Mouse (Mus musculus) brain, adult 2 months (tissue): ENCODE data around the gene Gpr153.

Experiments
- DNase-seq: peaks from one replicate; pipeline ENCODE4 v3.0.0; 2011; ENCODE audit warnings: low read depth, low spot score

The Gpr153 gene

GRCm38 (mm10) chr4:152264867-152265568, 9.0 kb upstream of the Gpr153 start:
- no peak for DNase-seq

GRCm38 (mm10) chr4:152265791-152266190, 8.2 kb upstream of the Gpr153 start:
- DNase-seq = no peak

DNA sequence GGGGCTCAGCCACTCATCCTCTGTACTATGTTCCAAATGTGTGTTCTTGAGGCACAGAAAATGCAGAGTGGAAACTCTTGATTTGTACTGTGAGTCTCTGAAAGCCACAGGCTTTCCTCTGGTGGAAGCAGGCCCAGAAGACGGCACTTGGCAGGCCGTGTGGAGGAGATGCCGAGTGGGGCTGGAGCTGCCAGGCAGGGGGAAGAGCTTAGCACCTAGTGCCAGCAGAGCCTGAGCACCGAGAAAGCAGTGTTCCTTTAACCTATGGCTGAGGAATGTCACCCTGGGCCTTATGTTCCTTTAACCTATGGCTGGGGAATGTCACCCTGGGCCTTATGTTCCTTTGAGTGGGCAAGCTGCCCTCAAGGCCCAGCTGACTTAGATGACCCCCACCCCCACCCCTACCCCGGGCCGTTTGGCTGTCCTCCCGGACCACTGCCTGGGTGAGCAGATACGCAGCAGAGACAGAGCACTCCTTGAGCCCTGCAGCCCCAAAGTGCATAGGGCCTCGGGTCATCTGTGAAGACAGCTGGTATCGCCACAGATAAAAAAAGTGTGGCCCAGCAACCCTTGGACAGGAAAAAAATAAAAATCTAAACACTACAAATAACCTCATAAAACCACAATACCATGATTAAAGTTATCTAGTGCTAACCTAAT, 7.7 kb upstream of the Gpr153 start:
- DNase-seq = peak; percentile 92

DNA sequence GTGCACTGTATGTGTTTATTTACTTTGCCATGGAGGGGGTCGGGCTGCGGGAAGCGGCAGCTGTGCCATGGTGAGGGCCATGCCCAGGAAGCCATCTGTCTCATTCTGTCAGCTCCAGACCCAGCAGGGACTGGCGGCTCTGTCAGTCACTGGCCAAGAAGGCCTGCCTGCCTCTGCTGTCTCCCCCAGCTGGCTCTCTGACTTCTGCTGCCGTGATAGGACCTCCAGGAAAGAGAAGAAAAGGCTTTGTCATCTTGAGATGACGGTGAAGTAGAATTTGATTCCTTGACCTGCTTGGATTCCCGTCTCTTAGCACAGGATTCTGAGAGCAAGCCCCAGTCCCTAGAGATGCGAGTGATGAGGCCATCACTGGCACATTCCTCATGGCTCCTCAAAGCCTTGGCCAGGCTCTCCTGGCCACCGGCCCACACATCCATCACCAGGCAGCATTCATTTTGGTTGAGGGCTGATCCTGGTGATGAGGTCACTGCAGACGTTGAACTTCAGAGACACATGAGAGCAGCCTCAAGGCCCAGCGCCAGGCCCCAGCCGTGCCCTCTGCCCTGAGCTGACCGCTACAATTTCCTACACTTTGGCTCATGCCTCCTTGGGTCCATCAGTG, 6.2 kb upstream of the Gpr153 start:
- peak; percentile 93 for DNase-seq

DNA sequence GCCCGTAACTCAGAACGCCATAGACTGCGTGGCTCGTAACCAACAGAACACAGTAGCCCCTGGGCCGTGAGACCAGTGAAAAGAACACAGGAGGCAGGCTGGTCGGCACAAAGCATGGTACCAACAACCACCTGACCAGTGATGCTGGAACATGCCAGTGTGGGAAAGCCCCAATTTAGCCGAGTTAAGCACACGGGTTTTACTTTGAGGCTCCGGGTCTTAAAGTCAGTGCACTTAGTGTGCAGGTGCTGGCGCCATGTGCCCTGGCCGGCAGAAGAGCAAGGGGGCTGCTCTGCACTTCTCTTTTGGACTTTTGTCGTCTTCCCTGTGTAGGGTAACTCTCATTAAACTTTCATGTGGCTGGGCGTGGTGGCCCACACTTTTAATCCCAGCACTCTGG, 4.1 kb upstream of the Gpr153 start:
- DNase-seq = no peak

DNA sequence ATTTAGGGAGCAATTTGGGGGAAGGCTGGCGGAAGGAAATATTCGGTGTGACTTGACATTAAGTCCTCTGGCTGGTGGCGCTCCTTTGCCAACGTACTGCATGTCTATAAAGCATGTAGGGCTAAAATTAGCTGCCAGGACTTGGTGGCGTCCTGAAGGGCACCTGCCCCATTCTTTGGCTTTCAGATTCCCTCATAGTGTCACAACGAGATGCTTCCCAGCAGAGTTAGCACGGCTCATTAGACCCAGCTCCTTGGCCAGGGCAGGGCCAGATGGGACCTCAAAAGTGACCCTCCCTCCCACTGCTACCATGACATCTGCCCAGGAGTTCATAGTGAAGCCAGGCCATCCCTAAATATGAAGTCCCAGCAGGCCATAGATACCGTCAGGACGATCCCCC, 3.4 kb upstream of the Gpr153 start:
- no peak for DNase-seq

DNA sequence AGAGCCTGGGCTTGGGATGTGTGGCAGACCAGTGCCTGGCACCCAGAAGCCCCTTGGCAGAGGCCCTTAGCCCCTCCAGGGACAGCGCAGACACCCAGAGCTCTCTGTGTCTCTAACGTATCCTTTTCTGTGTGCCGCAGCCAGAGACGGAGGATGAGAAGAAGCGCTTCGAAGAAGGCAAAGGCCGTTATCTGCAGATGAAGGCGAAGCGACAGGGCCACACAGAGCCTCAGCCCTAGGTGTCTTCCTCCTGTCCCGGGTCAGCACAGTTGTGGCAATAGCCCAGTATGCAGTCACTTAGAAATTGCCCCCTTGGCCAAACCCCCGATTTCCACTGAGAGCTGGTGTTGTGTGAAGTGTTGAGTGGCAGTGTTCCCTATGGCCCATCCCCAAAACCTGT, 2.7 kb upstream of the Gpr153 start:
- no peak for DNase-seq

DNA sequence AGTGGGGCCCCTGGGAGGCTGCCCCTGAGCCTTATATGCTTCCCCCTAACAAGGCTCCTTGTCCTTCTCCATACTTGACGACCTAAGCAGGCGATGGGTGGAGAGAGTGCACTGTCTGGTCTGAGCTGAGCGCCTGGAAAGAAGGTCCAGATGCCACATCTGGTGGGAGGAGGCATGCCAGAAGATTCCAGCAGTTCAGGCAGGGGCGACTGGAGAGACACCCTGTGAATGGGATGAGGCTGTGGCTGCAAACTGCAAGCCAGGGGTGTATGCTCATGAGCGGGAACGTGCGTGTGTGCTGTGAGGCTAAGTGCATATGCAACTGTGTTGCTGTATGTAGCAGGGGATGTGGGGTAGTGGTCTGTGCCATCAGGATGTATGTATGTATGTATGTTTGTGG, 2.0 kb upstream of the Gpr153 start:
- DNase-seq = no peak

GRCm38 (mm10) chr4:152272449-152273049, 1.5 kb upstream of the Gpr153 start:
- peak; percentile 56 for DNase-seq

GRCm38 (mm10) chr4:152273191-152273590, 841 bp upstream of the Gpr153 start:
- DNase-seq = no peak

- peak; percentile 69 for DNase-seq
Observed at GRCm38 (mm10) chr4:152274681-152275131, 674 bp downstream of the Gpr153 start.

- peak; percentile 75 for DNase-seq
Observed at GRCm38 (mm10) chr4:152276389-152277347, 2.6 kb downstream of the Gpr153 start.

DNA sequence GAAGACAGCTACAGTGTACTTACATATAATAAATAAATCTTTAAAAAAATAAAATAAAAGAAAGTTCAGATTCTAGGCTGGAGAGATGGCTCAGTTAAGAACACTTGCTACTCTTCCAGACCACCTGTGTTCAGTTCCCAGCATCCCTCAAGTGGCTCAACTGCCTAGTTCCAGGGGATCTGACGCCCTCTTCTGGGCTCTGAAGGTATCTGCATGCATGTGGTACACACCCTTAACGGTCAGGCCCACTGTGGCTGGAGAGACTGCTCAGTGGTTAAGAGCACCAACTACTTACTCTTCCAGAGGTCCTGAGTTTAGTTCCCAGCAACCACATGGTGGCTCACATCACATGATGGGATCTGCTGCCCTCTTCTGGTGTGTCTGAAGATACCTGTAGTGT, 3.9 kb downstream of the Gpr153 start:
- no peak for DNase-seq

- DNase-seq = peak; percentile 81
Observed at GRCm38 (mm10) chr4:152278986-152279385, 5.0 kb downstream of the Gpr153 start.

DNA sequence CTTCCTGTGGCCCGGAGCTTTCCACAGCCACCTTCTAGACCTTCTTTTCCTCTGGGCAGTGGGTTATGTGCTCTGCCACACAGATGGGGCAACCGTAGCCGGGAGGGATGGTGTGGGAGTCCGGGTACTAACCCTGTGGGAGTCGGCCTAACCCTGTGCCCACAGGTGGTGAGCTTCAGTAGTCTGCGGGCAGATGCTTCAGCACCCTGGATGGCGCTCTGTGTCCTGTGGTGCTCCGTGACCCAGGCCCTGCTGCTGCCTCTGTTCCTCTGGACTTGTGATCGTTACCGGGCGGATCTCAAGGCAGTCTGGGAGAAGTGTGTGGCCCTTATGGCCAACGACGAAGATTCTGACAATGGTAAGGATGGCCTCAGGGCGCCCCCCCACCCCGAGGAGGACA, 7.6 kb downstream of the Gpr153 start:
- no peak for DNase-seq

DNA sequence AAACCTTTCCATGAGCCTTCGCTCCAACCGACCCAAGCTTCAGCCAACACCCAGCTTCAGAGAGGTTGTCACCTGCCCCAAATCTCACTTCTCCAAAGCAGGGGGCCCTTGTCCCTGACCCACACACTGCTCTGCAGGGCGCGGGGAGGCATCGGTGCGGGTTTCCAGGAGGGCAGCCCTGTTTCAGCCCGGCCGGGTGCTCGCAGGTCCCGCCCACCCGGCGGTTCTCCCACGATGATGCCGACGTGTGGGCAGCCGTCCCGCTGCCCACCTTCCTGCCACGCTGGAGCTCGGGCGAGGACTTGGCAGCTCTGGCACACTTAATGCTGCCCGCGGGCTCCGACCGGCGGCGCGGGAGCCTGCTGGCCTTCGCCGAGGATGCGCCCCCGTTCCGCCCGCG, 8.7 kb downstream of the Gpr153 start:
- DNase-seq = no peak

DNA sequence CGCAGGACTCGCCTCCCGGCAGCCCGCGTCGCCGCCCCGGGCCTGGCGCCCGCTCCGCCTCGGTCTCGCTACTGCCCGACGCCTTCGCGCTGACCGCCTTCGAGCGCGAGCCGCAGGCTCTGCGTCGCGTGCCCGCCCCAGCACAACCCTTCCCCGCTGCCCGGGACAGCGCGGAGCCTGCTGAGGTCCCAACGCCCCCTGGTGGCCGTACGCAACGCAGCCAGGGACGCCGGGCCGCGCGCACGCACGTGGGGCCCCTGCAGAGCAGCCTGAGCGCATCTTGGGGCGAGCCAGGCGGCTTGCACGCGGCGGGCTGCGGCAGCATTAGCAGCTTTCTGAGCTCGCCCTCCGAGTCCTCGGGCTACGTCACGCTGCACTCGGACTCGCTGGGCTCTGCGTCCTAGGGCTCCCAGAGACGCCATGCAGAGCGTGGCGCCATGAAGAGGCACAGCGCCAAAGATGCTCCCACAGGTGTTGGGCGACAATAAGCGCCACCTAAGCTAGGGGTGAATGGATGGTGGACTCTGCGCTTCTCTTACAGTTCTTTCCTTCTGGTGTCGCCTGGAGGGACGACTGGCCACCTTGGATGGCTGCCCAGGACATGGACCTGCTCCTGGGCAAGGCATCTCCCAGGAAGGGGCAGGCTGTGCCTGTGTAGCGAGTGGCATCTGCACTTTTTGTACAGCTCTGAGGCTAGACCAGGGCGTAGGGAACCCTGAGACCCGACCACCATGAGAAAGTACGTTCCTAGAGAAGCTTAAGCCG, 9.3 kb downstream of the Gpr153 start:
- DNase-seq = peak; percentile 91

GRCm38 (mm10) chr4:152285505-152285904, 11.5 kb downstream of the Gpr153 start:
- peak; percentile 90 for DNase-seq

DNA sequence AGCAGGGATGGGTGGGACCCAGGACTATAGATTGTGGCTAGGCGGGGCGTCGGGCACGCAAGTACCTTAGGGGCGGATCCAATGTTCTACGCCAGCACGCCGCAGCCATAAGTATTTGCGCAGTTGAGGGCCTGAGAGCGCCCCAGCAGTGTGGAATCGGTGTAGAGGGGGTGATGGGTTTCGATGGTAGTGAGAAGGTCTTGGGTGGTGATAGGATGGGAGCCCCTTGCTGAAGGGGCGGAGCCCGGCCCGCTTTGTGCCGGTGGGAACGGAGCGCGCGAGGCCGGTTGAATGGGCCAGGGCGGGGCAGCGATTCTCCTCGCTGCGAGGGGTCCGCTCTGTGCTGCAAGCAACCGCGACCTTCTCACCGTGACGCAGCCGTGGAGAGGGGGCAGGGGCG, 12.2 kb downstream of the Gpr153 start:
- peak; percentile 74 for DNase-seq

GRCm38 (mm10) chr4:152286887-152287286, 12.9 kb downstream of the Gpr153 start:
- peak; percentile 53 for DNase-seq
